Mouse (Mus musculus) limb, embryonic 12.5 days (tissue): ENCODE data around the gene Hoxd1. TPM values are rescaled to one million over a fixed set of nuclear protein-coding genes. Genes with fewer than 3 reads are reported as not detected.

Experiments used
- ATAC-seq: fragments of 200-750 bp; cut with Nextera tagmentation; 2 replicates; pipeline ENCODE4 v1.8.0; 2017; ENCODE audit warnings: low read depth, moderate TSS enrichment; ENCODE audit not compliant: insufficient number of reproducible peaks, insufficient read depth, low FRiP score, low TSS enrichment
- H3K27ac ChIP-seq: fragments of 300-500 bp; sonication (generic); 2 replicates; pipeline ENCODE4 v1.5.1; 2016; ENCODE audit warnings: mild to moderate bottlenecking, moderate library complexity
- H3K27me3 ChIP-seq: fragments of 300-500 bp; sonication (generic); 2 replicates; pipeline ENCODE4 v1.6.1; 2016; ENCODE audit warnings: mild to moderate bottlenecking, moderate library complexity
- H3K36me3 ChIP-seq: fragments of 300-500 bp; sonication (generic); 2 replicates; pipeline ENCODE4 v1.6.1; 2016; ENCODE audit warnings: mild to moderate bottlenecking, moderate library complexity
- H3K4me1 ChIP-seq: fragments of 300-500 bp; sonication (generic); replicated peaks from 2 replicates; pipeline ENCODE4 v1.6.1; 2016
- H3K4me2 ChIP-seq: fragments of 300-500 bp; sonication (generic); 2 replicates; pipeline ENCODE4 v1.6.1; 2016; ENCODE audit warnings: mild to moderate bottlenecking, moderate library complexity
- H3K4me3 ChIP-seq: fragments of 300-500 bp; sonication (generic); replicated peaks from 2 replicates; pipeline ENCODE4 v1.5.1; 2016; ENCODE audit warnings: mild to moderate bottlenecking
- H3K9ac ChIP-seq: fragments of 300-500 bp; sonication (generic); replicated peaks from 2 replicates; pipeline ENCODE4 v1.6.1; 2016; ENCODE audit warnings: mild to moderate bottlenecking, moderate library complexity
- H3K9me3 ChIP-seq: fragments of 300-500 bp; sonication (generic); 2 replicates; pipeline ENCODE4 v1.6.1; 2016; ENCODE audit warnings: mild to moderate bottlenecking, moderate library complexity
- WGBS: fragments of 180-500 bp; shearing (Covaris S2); methylation state at CpG from one replicate; pipeline ENCODE4 v1.1.7; 2016; 5-methylcytosine and 5-hydroxymethylcytosine counted together
- polyA plus RNA-seq: library from polyadenylated mRNA; unstranded; fragments of >200 nt; fragmentation: Nextera tagmentation; extraction: Ambion mirVana; gene quantifications from 2 replicates; pipeline ENCODE4 v1.2.1, GENCODE M21; 2016

Gene Hoxd1
- polyA plus RNA-seq, 1 experiment from 2014 or later, result 0.43 TPM

DNA sequence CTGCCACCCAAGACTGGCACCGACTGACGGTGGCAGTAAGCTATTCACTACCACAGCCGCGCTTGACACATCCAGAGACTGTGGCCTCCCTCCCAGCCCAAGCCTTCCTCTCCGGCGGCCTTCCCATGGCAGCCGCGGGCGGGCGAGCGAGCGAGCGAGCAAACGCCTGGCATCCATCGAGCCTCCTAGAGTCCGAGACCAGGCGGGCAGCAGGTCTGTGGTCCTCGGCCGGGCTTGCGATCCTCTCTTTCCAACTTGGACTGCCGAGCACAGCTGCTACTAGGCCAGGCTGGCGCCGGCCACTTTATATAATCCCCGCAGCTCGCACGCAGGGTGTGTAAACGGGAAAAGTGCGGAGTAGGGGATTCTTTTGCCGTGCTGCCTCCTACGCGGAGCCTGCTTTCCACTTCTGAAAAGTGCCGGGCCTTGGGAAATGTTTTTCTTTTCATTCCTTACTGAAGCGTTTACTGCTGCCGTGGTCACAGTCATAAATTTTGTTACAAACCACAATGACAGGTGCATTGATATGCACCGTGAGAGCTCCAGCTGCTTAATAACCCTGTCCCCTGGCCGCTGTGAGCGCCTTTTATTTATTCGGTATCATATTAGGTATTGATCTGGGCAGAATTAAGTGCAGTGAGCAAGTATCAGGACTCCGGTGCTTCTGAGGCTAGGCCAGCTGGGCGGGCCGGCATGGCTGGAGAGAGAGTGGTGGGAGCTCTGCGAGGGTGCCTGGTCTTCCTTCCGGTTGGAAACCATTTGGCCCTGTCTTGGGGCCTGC lies 22.3 kb upstream of the Hoxd1 start:
- no peak overlapping the region for H3K9ac ChIP-seq
- no peak for ATAC-seq
- peak overlapping the region; percentile 43 for H3K4me2 ChIP-seq
- H3K4me3 ChIP-seq, result peak overlapping the region; percentile 22; the same call in 1 of the 2 replicates
- H3K9me3 ChIP-seq, result no peaks in the 10 kb centered on the region
- peaks cover 96% of the 10 kb centered on the region for H3K27me3 ChIP-seq
- H3K4me1 ChIP-seq, result peaks cover 50% of the 10 kb centered on the region
- no peak overlapping the region for H3K27ac ChIP-seq
- WGBS, result under 1% methylated on average over 43 of the region's 43 CpGs
- no peaks in the 10 kb centered on the region for H3K36me3 ChIP-seq

DNA sequence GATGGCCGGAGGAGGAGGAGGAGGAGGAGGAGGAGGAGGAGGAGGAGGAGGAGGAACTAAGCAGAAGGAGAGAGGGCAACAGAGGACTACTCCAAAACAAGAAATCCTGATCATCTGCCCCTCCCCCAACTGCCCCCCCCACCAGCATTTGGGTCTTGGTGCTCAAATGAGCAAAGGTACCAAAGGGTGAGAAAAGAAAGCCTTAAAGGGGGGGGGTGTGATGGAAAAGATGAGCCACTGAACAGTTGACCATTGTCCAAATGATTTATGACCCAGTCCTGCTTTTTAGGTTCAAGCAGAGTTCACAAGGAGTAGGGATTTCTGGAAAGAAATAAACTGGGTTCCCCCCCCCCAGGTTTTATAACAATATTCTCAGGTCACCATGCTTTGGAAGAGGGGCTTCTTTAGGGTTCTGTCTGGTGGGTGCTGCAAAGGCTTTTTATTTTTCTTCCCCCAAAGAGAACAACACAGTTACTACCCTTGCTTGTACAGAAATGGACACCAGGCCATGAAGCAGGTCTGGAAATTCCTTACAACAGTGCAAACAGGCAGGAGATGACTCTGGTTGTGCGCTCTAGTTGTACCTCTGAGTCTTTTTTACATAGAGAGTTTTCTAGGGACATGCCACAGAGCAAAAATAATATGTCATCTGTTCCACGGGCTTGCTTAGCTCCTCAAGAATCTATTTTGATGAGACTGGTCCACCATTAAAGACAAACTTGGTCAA lies 21.4 kb upstream of the Hoxd1 start:
- no peaks in the 10 kb centered on the region for H3K9me3 ChIP-seq
- H3K9ac ChIP-seq, result no peak overlapping the region
- ATAC-seq, result no peak
- no peak overlapping the region for H3K4me3 ChIP-seq
- WGBS, result 47% methylated on average over 2 of the region's 3 CpGs
- peaks cover 43% of the 10 kb centered on the region for H3K4me1 ChIP-seq
- H3K4me2 ChIP-seq, result no peak overlapping the region
- no peak overlapping the region for H3K27ac ChIP-seq
- H3K36me3 ChIP-seq, result no peaks in the 10 kb centered on the region
- H3K27me3 ChIP-seq, result peaks cover 96% of the 10 kb centered on the region

DNA sequence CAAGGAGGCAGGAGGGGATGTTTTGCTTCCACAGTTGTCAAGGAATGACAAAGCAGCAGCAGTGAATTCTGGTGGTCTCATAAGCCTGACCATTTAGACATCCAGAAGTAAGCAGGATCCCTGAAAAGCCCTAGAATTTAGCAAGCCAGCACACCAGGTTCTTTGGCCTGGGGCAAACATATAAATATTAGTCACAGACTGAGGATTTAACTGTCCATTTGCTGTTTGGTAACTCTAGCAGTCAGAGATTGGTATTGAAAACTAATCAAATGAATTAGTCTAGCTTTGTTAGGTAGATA lies 20.9 kb upstream of the Hoxd1 start:
- H3K9me3 ChIP-seq, result no peaks in the 10 kb centered on the region
- H3K27me3 ChIP-seq, result peaks cover 96% of the 10 kb centered on the region
- no peak overlapping the region for H3K27ac ChIP-seq
- H3K36me3 ChIP-seq, result no peaks in the 10 kb centered on the region
- H3K4me1 ChIP-seq, result peaks cover 47% of the 10 kb centered on the region
- no peak overlapping the region for H3K9ac ChIP-seq
- H3K4me3 ChIP-seq, result no peak overlapping the region
- no peak for ATAC-seq
- H3K4me2 ChIP-seq, result no peak overlapping the region

DNA sequence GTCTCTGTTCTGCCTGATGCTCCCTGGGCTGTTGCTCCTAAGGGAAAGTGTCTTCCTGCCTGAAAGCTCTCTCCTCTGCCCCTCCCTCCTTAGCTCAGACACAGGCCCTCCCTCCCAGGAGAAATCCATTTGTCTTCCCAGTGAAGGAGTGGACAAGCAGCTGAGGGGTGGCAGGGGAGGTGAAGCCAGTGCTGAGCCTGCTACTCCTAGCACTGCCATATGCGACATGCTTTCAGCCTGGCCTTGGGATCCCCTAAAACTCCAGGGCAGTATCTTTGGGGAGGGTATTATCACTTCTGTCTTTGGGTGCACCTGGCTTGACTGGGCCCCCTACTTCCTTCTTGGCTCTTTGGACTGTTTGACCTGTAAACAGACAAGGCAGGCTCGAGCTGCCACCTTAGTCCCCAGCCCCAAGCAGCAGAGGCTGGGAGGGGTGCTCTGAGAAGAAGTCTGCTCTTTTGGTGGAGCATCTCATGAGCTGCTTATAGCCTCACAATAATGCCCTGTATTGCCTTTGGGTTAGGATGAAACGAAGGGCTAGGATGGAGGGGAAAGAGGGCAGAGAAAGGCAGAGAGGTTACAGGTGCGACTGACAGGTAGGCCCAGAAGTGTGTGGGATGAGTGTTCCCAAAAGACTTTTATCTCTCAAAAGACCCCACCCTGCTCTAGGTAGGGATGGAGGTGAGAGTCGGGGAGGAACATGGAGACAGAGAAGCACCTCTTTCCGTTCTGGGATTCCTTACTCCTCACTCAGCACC lies 17.1 kb upstream of the Hoxd1 start:
- no peak for ATAC-seq
- peaks cover 28% of the 10 kb centered on the region for H3K4me1 ChIP-seq
- H3K4me3 ChIP-seq, result no peak overlapping the region; the same call in 1 of the 2 replicates
- H3K4me2 ChIP-seq, result peak overlapping the region; percentile 41; the same call in 1 of the 2 replicates
- H3K9ac ChIP-seq, result no peak overlapping the region
- H3K9me3 ChIP-seq, result no peaks in the 10 kb centered on the region
- no peak overlapping the region for H3K27ac ChIP-seq
- H3K36me3 ChIP-seq, result no peaks in the 10 kb centered on the region
- 11% methylated on average over 6 of the region's 6 CpGs for WGBS
- H3K27me3 ChIP-seq, result peaks cover 94% of the 10 kb centered on the region

DNA sequence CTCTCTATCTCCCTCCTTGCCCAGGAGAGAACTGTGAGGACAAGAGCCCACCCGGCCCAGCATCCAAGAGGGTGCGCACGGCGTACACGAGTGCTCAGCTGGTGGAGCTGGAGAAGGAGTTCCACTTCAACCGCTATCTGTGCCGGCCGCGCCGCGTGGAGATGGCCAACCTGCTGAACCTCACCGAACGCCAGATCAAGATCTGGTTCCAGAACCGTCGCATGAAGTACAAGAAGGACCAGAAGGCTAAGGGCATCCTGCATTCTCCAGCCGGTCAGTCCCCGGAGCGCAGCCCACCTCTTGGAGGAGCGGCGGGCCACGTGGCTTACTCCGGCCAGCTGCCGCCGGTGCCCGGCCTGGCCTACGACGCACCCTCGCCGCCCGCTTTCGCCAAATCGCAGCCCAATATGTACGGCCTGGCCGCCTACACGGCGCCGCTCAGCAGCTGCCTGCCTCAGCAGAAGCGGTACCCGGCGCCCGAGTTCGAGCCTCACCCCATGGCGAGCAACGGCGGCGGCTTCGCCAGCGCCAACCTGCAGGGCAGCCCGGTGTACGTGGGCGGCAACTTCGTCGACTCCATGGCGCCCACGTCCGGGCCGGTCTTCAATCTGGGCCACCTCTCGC lies 16.4 kb upstream of the Hoxd1 start:
- Histone ChIP-seq H3K4me3 (peak overlapping the region; percentile 30), H3K27me3 (peaks cover 94% of the 10 kb centered on the region), H3K36me3 (no peaks in the 10 kb centered on the region), H3K4me2 (peak overlapping the region; percentile 41), H3K4me1 (peaks cover 23% of the 10 kb centered on the region), H3K27ac (no peak overlapping the region), H3K9ac (no peak overlapping the region), H3K9me3 (no peaks in the 10 kb centered on the region)
- WGBS, result 3% methylated on average over 58 of the region's 58 CpGs
- no peak for ATAC-seq

DNA sequence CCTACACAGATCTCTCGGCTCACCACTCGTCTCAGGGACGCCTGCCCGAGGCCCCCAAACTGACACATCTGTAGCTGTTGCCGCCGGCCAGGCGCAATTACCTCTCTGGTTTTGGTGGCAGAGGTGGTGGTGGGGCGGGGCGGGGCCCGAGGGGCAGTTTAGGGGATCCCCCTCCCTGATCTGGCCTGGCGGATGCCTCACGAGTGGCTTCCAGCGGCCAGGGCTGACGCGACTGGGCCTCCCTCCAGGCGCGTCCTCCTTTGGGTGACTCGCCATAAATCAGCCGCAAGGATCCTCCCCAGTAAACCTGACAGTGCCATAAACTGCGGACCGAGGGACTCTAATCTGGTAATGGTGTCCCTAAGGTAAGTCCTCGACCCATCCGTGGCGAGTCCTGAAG lies 15.8 kb upstream of the Hoxd1 start:
- no peak for ATAC-seq
- H3K4me1 ChIP-seq, result peaks cover 23% of the 10 kb centered on the region
- no peaks in the 10 kb centered on the region for H3K9me3 ChIP-seq
- H3K27me3 ChIP-seq, result peaks cover 94% of the 10 kb centered on the region
- no peak overlapping the region for H3K27ac ChIP-seq
- 6% methylated on average over 24 of the region's 24 CpGs for WGBS
- no peak overlapping the region for H3K9ac ChIP-seq
- H3K4me3 ChIP-seq, result peak overlapping the region; percentile 30
- H3K4me2 ChIP-seq, result peak overlapping the region; percentile 41
- H3K36me3 ChIP-seq, result no peaks in the 10 kb centered on the region

DNA sequence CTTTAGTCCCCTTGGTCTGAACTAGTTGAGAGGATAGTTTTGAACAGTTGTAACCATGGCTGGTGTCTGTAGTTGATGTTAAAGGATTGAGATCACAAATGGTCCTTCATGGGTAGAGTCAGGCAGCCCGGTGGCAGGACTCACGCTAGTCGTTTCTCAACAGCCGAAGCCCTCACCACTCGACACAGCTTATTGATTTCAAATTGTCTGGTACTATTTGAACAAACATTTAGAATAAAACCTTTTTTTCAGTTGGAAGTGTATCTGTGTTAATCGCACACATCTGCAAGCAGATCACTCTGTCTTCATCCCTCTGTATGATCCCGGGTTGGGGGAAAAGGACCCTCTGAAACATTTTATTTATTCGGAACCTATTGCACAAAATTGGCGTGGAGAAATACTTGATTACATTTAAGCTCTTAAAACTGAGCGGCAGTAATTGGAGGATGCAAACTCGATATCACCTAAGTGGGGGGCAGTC lies 15.1 kb upstream of the Hoxd1 start:
- Histone ChIP-seq H3K36me3 (no peaks in the 10 kb centered on the region), H3K4me1 (peaks cover 27% of the 10 kb centered on the region), H3K27me3 (peaks cover 96% of the 10 kb centered on the region), H3K4me2 (no peak overlapping the region), H3K27ac (no peak overlapping the region), H3K9me3 (no peaks in the 10 kb centered on the region), H3K9ac (no peak overlapping the region), H3K4me3 (no peak overlapping the region)
- ATAC-seq, result no peak
- 13% methylated on average over 11 of the region's 11 CpGs for WGBS

DNA sequence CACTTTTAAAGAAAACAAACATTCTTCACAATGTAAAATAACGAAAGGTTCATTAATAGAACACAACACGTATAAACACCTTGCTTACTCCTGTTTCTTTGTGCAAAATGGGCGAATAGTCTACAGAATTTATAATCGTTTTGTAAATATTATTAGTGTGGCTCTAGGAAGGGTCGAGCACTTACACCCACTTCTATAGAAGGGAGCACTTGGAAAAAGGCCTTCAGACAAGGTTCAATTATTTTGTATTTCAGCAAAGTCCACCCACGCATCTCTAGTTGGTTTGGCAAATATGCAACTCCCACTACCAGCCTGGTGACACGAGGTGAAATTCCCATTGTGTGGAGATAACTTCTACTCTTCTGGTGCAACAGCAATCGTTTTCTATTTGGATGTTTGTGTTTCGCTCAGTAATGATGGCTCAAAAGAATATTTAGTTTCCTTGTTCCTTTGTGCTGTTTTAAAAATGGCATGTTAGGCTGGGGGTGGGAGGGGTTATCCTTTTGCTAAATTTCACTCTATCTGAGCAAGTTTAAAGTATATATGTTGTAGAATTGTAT lies 14.3 kb upstream of the Hoxd1 start:
- no peak overlapping the region for H3K27ac ChIP-seq
- peaks cover 32% of the 10 kb centered on the region for H3K4me1 ChIP-seq
- peaks cover 98% of the 10 kb centered on the region for H3K27me3 ChIP-seq
- H3K36me3 ChIP-seq, result no peaks in the 10 kb centered on the region
- WGBS, result 20% methylated on average over 9 of the region's 9 CpGs
- no peak overlapping the region for H3K4me2 ChIP-seq
- no peaks in the 10 kb centered on the region for H3K9me3 ChIP-seq
- H3K9ac ChIP-seq, result no peak overlapping the region
- H3K4me3 ChIP-seq, result no peak overlapping the region
- no peak for ATAC-seq

DNA sequence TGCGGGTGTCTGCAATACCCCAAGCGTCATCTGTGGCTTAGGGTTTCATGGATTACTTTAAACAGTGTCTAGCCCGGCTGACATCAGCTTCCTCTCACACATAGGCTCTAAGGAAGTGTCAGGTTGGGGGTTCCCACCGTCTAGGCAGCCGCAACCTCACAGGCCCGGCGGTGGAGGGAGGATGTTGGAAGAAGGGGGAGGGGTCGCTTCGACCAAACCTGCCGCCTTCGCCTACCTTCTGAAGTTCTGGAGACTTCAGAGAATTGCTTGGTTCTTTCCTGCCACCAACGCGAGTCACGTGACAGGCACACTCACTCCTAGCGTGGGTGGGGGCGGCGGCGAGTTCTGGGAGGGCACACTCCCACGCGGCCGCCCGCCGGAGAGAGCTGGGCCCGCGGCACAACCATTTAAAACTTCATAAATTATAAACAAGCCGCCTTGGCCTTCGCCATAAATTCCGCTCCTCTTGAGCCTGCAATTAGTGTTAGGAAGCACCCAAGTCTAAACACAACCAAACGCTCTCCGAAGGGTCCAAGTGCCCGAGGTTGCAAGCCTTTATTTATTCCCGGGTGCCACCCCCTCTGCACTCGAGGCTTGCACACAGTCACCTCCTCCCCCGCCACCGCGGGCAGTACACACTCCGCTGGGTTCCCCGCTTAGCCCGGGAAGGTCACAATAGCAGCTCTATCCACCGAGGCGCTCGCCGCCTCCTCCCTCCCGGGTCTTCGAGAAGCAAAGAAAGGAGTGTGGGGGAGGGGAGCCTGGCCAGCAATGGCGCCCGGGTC lies 13.3 kb upstream of the Hoxd1 start:
- H3K4me3 ChIP-seq, result peak overlapping the region; percentile 40
- peaks cover 98% of the 10 kb centered on the region for H3K27me3 ChIP-seq
- no peaks in the 10 kb centered on the region for H3K36me3 ChIP-seq
- under 1% methylated on average over 47 of the region's 47 CpGs for WGBS
- H3K4me2 ChIP-seq, result peak overlapping the region; percentile 76
- no peaks in the 10 kb centered on the region for H3K9me3 ChIP-seq
- H3K4me1 ChIP-seq, result peaks cover 32% of the 10 kb centered on the region
- no peak overlapping the region for H3K27ac ChIP-seq
- H3K9ac ChIP-seq, result peak overlapping the region; percentile 48
- ATAC-seq, result peak; percentile 50; the same call in 1 of the 2 replicates

DNA sequence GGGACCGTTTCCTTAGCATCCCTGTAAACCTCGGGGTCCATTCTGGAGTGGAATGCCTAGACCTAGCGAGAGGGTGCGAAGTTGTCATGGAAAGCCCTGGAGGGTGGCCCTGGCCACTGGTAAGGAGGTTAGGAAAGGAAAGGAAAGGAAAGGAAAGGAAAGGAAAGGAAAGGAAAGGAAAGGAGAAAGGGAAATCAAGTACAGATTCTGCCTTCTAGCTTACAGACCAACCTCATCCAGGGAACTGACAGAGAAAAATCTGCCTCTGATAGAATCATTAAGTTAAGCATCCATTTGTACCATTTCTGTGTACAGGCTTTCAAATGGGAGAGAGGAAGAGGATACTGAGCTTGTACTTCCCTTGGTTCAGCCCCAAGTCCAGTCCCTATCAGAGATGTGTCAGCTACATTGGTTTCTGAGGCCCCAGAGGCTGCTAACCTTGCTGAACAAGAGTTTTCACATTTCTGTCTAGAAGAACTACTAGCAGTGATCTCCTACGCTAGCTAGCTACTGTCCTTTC lies 12.0 kb upstream of the Hoxd1 start:
- Histone ChIP-seq H3K36me3 (no peaks in the 10 kb centered on the region), H3K4me2 (peak overlapping the region; percentile 76; the same call in 1 of the 2 replicates), H3K27me3 (peaks cover 95% of the 10 kb centered on the region), H3K27ac (no peak overlapping the region), H3K4me3 (no peak overlapping the region), H3K4me1 (peaks cover 32% of the 10 kb centered on the region), H3K9ac (no peak overlapping the region), H3K9me3 (no peaks in the 10 kb centered on the region)
- WGBS, result 47% methylated on average over 5 of the region's 5 CpGs
- ATAC-seq, result no peak
